Mouse (Mus musculus) embryonic fibroblast, embryonic 13.5 days (primary cell): ENCODE measurements around the gene 9530003J23Rik. TPM values are rescaled to one million over a fixed set of nuclear protein-coding genes. Genes with fewer than 3 reads are reported as not detected.

Experiments
- H3K27ac ChIP-seq: 2 replicates; pipeline ENCODE4 v1.5.1; 2012; ENCODE audit warnings: low read length, control low read depth, inconsistent platforms; ENCODE audit not compliant: insufficient read depth
- H3K4me1 ChIP-seq: 2 replicates; pipeline ENCODE4 v1.6.1; 2011; ENCODE audit warnings: low read length; ENCODE audit not compliant: control insufficient read depth, insufficient read depth
- H3K4me3 ChIP-seq: 2 replicates; pipeline ENCODE4 v1.5.1; 2011; ENCODE audit warnings: mild to moderate bottlenecking, control low read depth, low read length; ENCODE audit not compliant: insufficient read depth
- CTCF ChIP-seq: IDR thresholded peaks from 2 replicates; pipeline ENCODE4 v1.5.1; 2011; ENCODE audit warnings: mild to moderate bottlenecking, control low read depth, low read length, moderate library complexity, borderline replicate concordance; ENCODE audit not compliant: insufficient read depth
- POLR2A ChIP-seq: IDR thresholded peaks from 2 replicates; pipeline ENCODE4 v1.6.1; 2011; ENCODE audit warnings: low read depth, mild to moderate bottlenecking, control low read depth, low read length, moderate library complexity
- polyA plus RNA-seq: library from polyadenylated mRNA; stranded (reverse); fragments of >200 nt; gene quantifications from 2 replicates; pipeline ENCODE4 v1.2.4, GENCODE M21; 2011; ENCODE audit warnings: low read depth; ENCODE audit not compliant: missing spikeins, insufficient read length

The 9530003J23Rik gene
- polyA plus RNA-seq, 1 experiment: not detected

DNA sequence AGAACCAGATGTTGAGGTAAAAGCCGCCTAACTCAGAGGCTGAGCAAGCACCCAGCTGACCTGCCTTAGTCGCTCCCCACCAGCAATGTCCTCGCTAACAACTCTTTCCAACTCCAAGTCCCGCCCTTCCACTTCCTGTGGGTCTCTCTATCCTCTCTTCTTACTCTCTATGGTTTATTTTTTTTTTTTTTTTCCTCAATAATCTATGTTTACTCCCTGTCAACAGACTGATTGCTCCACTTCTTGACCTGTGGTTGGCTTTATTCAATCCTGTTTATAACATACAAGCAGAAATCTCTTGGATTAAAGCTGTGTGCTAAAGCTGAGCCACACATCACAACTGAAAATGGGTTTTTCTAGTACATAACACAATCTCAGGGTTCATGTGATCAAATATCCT is 42.8 kb downstream of the 9530003J23Rik start:
- no peak overlapping the region for H3K4me3 ChIP-seq
- H3K27ac ChIP-seq: no peak overlapping the region
- no peaks in the 10 kb centered on the region for H3K4me1 ChIP-seq
- TF ChIP-seq CTCF (no peak), POLR2A (no peak)

- H3K4me3 ChIP-seq: no peak overlapping the region
- H3K27ac ChIP-seq: no peak overlapping the region
- TF ChIP-seq POLR2A (no peak), CTCF (no peak)
- H3K4me1 ChIP-seq: no peaks in the 10 kb centered on the region
Measured at GRCm38 (mm10) chr10:117195005-117195404, 43.5 kb downstream of the 9530003J23Rik start.

- H3K4me3 ChIP-seq: no peak overlapping the region
- TF ChIP-seq POLR2A (no peak), CTCF (no peak)
- no peaks in the 10 kb centered on the region for H3K4me1 ChIP-seq
- no peak overlapping the region for H3K27ac ChIP-seq
Measured at GRCm38 (mm10) chr10:117193364-117193763, 45.1 kb downstream of the 9530003J23Rik start.

GRCm38 (mm10) chr10:117185399-117186089 is 53.0 kb downstream of the 9530003J23Rik start:
- no peak for TF ChIP-seq CTCF
- no peak for TF ChIP-seq POLR2A
- Histone ChIP-seq H3K27ac (no peak overlapping the region), H3K4me1 (no peaks in the 10 kb centered on the region), H3K4me3 (no peak overlapping the region)

Other genes with a start within 250 kb of the 9530003J23Rik start
- gene Lrrc10, start 193.4 kb downstream of the 9530003J23Rik start, polyA plus RNA-seq: not detected in 2 replicates
- gene Cct2, start 174.9 kb downstream of the 9530003J23Rik start, polyA plus RNA-seq: 458 and 514 TPM in 2 replicates
- 54.8 and 61.5 TPM in 2 replicates for gene Frs2, start 90.2 kb downstream of the 9530003J23Rik start, polyA plus RNA-seq
- 37.9 and 44.6 TPM in 2 replicates for gene Yeats4, start 14.2 kb downstream of the 9530003J23Rik start, polyA plus RNA-seq
- 13.1 and 116 TPM in 2 replicates for gene Lyz2, start 43.6 kb upstream of the 9530003J23Rik start, polyA plus RNA-seq
- gene Lyz1, start 54.2 kb upstream of the 9530003J23Rik start, polyA plus RNA-seq: 0.93 TPM in 1 of 2 replicates, not detected in the other
- gene Cpsf6, start 141.3 kb upstream of the 9530003J23Rik start, polyA plus RNA-seq: 77.2 and 99.0 TPM in 2 replicates